Mouse (Mus musculus) layer of hippocampus, adult 9-10 months (tissue): ENCODE measurements around the gene Als2.
A peak's percentile ranks its signal among the peaks of the same experiment; 100 is the strongest.

ENCODE experiments used
- DNase-seq: peaks from one replicate; pipeline ENCODE4 v3.0.0; 2022; ENCODE audit warnings: low spot score

Gene Als2

DNA sequence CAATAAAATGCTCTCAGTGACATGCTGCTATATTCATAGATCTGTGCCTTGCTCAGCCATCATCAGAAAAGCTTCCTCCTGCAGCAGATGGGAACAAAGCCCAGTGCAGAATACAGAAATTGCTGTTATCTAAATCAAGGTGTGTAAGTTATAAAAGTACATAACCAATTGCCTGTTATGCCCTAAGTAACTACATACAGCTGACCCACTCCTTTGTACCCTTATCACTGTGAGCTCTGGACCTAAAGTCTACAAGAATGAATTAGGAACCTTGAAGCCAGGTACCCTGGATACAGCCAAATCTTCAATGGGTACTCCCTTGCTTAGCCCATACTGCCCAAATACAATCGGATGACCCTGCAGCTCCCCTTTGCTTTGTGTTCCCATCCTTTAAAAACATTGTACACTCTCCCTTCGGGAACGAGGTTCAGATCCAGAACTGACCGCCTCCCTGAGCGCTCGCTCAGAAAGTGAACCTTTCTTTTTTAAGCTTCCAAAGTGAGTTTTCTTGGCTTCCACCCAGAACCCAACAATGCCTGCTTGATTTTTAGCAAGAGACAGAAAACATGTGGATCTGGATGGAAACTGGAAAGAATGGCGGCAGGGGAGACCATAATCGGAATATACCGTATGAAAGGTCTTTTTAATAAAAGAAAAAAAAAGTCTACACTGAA lies 70.7 kb downstream of the Als2 start:
- no peak for DNase-seq

GRCm38 (mm10) chr1:59163918-59164317 lies 73.1 kb downstream of the Als2 start:
- DNase-seq, result no peak

DNA sequence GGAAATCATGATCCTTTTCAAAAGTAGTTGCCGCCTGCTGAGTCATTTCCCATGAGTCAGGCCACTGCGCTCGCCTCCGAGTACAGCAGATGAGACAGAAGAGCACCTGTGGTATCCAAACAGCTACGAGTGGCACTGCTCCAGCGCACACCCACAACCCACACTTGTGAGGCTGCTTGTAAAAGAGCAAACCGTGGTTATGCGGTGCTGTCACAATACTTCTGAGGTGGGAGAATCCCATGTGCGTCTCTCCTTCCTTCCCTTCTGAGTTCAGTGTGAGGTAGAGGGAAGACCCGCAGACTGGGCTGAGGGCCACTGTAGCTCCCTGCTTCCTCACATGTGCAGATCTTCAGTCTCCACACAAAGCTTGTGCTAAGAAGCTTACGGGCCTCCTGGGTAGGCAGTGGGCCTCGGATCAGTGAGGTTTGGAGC lies 74.0 kb downstream of the Als2 start, which contains the start of gene Mpp4:
Gene Mpp4 (minus strand): TSS at position 360 of the 432 bp plus-strand sequence.
- peak; percentile 51 for DNase-seq

- DNase-seq, result no peak
Observed at GRCm38 (mm10) chr1:59162309-59163024, 74.6 kb downstream of the Als2 start.

GRCm38 (mm10) chr1:59161396-59161795 lies 75.6 kb downstream of the Als2 start:
- no peak for DNase-seq

DNA sequence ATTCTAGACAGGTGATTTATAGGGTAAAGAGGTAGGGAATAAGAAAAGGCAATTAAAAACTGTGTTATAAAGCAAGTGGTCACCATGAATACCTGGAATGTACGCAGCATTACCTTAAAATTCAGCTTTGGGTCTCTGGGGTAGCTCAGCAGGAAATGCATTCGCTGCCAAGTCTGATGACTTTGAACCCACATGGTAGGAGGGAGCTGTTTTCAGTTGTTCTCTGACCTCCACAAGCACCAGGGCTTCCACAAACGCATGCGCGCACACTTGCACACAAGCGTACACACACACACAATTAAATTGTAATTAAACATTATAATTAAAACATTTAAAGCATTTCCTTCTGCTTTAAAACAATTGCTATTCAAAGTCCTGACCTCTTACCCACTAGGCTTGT lies 76.2 kb downstream of the Als2 start:
- no peak for DNase-seq

GRCm38 (mm10) chr1:59159136-59159535 lies 77.9 kb downstream of the Als2 start:
- DNase-seq, result no peak

GRCm38 (mm10) chr1:59158498-59158897 lies 78.5 kb downstream of the Als2 start:
- no peak for DNase-seq

- DNase-seq, result no peak
Observed at GRCm38 (mm10) chr1:59157846-59158245, 79.2 kb downstream of the Als2 start.

DNA sequence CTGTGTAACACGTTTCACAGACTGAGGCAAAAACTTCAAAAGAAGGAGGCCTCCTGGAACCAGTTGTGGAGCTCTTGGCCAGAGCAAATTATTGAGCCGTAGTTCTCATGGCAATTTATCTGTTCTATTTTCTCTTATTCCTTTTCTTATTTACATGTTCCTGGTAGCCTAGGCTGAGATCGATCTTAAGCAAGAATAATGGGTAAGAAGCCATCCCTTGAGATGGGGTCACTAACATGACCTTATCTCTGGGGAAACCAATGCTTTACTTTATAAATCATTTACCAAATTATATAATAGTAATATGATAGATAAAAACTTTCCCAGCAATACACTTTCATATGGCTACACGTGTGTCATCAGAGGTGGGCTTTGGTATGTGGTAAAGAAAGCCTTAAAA lies 84.7 kb downstream of the Als2 start:
- DNase-seq, result no peak

- DNase-seq, result no peak
Observed at GRCm38 (mm10) chr1:59150542-59150941, 86.5 kb downstream of the Als2 start.

DNA sequence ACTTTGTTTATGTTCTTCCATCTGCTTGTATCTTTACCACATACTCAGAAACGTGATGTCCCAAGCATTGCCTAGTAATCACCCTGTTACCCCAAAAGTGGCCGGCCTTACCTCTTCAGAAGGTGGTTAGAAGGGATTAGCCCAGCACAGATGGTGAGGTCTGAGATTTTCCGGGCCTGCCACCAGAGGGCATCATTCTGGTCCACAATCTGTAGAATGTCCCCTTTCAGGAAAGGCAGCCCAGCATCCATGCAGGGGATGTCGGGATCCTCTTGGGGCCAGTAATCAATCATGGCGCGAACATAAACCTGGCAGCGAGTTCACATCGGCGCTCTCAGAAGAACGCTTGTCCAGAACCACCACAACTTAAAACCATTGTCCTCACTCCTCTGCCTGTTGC lies 92.5 kb downstream of the Als2 start:
- DNase-seq, result no peak

DNA sequence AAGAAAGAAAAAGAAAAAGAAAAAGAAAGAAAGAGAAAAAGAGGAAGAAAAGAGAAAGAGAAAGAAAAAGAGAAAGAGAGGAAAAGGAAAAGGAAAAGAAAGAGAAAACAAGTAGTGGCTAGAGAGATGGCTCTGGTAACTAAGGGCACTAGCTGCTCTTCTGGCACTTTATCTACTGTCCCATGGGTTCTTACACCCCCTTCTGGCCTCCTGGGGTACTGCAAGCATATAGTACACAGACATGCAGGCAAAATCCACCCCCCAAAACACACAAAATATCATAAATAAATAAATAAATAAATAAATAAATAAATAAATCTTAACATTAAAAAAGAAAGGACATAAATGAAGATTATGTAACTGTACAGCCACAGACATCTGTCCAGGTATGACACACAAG lies 94.2 kb downstream of the Als2 start:
- DNase-seq, result no peak

GRCm38 (mm10) chr1:59134419-59134818 lies 102.6 kb downstream of the Als2 start:
- DNase-seq, result no peak

GRCm38 (mm10) chr1:59128879-59129278 lies 108.2 kb downstream of the Als2 start:
- DNase-seq, result no peak

- DNase-seq, result no peak
Observed at GRCm38 (mm10) chr1:59125558-59125957, 111.5 kb downstream of the Als2 start.

DNA sequence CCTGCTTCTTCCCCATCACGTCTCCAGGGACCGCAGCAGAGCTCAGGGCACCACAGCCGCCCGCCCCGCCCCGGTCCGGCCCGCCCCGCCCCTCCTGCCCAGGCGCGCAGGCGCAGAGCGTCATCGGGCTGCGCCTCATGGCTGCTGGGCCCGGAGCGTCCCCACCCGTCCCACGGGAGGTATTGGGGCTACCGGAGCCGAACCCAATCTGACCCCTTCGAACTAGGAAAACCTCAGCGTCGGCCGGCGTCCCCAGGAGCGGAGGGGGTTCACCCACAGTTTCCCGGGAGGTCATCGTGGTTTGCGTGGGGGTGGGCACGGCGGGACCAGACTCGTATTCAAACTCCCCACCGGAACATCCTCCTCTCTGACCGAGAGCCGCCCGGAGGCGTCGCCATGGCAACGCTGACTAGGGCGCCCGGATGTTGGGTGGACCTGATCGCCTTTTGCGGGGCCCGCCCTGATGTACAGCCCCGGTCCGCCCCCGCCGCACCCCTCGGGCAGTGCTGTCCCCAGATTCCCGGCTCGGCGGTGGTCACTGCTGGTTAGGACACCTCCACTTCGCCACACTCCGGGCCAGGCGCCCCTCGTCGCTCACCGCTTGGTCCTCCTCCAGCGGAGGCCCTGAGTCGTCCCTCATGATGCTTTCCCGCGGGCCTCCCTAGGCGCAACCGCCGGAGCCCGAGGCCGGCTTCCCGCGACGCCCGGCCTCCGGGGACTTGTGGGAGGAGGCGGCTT lies 117.1 kb downstream of the Als2 start, which contains the start of gene Tmem237:
Gene Tmem237 (minus strand): TSS at position 689 of the 738 bp plus-strand sequence.
- DNase-seq, result peak; percentile 54
